Mouse (Mus musculus): ENCODE results near the gene Pdzd2. TPM values are rescaled to one million over a fixed set of nuclear protein-coding genes. Genes with fewer than 3 reads are reported as not detected.

Pdzd2 gene
- polyA plus RNA-seq (2012) = under 0.01 TPM in 1 of 2 replicates, not detected in the other

DNA sequence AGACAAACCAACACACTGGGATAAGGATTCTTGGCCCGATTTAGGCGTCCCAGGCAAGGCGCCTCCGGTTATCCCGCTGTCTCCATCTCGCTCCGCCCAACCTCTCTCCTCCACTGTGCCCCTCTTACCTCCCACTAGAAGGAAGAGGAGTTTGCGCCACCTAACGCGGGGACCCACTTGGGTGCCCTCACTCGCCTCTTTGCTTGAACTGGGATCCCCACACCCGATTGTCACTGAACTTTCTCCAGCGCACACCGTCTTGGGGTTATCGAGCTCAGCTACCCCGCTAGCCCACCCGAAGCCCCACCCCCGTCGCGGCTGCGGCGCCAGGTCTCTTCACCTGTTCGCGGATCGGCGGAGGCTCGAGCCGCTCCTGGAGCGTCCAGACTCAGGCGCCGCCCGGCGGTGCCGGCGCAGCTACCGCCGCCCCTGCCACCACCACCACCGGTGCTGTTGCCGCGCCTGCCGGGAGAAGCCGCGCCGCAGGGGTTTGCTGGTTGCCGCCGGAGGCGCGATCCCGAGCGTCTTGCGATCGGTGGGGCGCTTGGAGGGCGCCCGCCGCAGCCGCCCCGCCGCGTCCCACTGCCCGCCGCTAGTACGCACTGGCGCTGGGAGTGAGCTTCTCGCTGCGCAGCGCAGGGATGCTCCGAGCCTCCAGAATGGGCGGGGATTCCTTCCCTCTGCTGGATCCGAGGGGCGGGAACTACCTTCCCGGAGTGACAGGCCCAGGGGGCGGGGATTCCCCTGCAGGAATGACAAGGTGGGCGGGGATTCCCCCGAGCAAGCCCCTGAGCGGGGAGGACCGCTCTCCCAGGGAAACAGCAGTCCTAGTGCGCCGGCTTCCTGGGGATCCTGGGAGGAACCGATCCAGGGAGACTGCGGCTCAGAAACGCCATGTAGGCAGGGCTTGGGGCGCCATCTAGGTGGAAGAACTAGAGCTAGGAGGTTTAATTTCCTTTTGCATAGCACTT is at the start of gene Pdzd2:
Pdzd2 (minus strand) TSS at position 648 of the 971 bp plus-strand sequence.
- Histone ChIP-seq H3K27me3 (ENCODE audit: control insufficient read depth) (peaks cover 54% of the 10 kb centered on the region), H3K36me3 (ENCODE audit: control insufficient read depth) (no peaks in the 10 kb centered on the region), H3K9me3 (ENCODE audit: control insufficient read depth, low read length) (no peaks in the 10 kb centered on the region), H3K4me1 (ENCODE audit: control insufficient read depth) (peaks cover 20% of the 10 kb centered on the region), H3K4me3 (replicated peaks) (peak within 1 kb of the TSS; percentile 49)
- TF ChIP-seq GATA1 (IDR thresholded peaks at IDR 0.05; ENCODE audit: low read length) = no peak
- TF ChIP-seq TAL1 (IDR thresholded peaks at IDR 0.05; ENCODE audit: low read length) = no peak

DNA sequence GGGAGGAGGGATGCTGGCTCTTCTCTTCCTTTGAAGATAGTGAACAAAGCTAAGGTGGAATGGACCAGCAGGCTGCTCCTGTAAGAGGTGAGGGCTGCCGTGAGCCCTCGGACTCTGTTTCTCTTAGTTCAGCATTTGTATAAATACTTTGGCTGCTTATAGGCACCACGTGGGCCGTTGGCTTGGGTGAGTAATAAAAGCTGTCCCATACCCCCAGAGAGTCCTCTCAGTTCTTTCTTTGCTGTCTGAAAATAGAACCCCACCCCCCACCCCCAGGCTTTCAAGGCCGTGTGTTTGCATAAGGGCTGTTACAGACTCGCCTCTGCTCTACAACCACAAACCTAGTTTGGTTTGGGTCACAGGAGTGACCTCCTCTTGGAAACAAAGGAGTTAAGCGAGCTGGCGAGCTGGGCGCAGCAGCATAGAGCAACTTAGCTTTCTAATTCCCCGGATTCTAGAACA is 49.7 kb upstream of the Pdzd2 start:
- H3K4me3 ChIP-seq (replicated peaks) = no peak overlapping the region
- H3K4me1 ChIP-seq (ENCODE audit: control insufficient read depth) = no peaks in the 10 kb centered on the region
- no peaks in the 10 kb centered on the region for H3K9me3 ChIP-seq (ENCODE audit: control insufficient read depth, low read length)
- H3K36me3 ChIP-seq (ENCODE audit: control insufficient read depth) = no peaks in the 10 kb centered on the region
- TF ChIP-seq TAL1 (IDR thresholded peaks at IDR 0.05; ENCODE audit: low read length) (no peak), GATA1 (IDR thresholded peaks at IDR 0.05; ENCODE audit: low read length) (no peak)
- no peaks in the 10 kb centered on the region for H3K27me3 ChIP-seq (ENCODE audit: control insufficient read depth)

DNA sequence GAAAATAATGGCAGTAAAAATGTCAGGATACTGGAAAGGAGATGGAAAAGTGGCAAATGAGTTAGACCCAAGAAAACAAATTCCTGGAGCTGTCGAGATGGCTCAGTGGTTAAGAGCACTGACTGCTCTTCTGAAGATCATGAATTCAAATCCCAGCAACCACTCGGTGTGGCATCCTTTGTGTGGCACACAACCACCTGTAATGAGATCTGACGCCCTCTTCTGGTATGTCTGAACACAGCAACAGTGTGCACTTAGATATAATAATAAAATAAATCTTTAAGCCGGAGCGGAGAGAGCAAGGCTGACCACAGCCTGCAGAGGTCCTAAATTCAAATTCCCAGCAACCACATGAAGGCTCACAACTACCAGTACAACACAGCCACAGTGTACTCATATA is 48.8 kb upstream of the Pdzd2 start:
- Histone ChIP-seq H3K27me3 (ENCODE audit: control insufficient read depth) (no peaks in the 10 kb centered on the region), H3K4me3 (replicated peaks) (no peak overlapping the region), H3K9me3 (ENCODE audit: control insufficient read depth, low read length) (no peaks in the 10 kb centered on the region), H3K36me3 (ENCODE audit: control insufficient read depth) (no peaks in the 10 kb centered on the region), H3K4me1 (ENCODE audit: control insufficient read depth) (no peaks in the 10 kb centered on the region)
- TF ChIP-seq TAL1 (IDR thresholded peaks at IDR 0.05; ENCODE audit: low read length) (no peak), GATA1 (IDR thresholded peaks at IDR 0.05; ENCODE audit: low read length) (no peak)

DNA sequence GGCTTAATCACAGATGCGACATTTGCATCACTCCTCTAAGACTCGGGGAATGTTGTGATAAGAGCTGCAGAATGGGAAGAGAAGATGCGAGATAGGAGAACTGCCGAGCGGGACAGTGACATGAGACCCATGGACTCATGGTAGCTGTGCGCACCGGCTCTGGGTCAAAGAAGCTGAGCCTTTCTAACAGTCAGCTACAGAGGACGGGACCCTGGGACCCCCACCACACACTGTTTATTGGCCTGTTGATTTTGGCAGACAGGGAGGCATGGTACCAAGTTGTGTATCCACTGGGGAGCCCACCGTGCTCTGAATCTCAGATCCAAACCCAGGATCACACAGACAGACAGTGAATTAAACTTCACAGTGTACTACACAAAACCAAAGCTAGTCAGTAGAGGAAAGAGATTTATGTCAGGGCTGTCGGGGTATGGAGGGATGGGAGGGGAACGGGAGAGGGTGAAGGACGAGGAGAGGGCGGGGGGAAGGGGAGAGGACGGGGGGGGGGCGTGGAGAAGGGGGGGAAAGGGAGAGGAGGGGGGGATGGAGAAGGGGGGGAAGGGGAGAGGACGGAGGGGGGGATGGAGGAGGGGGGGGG is 42.1 kb upstream of the Pdzd2 start:
- TF ChIP-seq GATA1 (IDR thresholded peaks at IDR 0.05; ENCODE audit: low read length) (no peak), TAL1 (IDR thresholded peaks at IDR 0.05; ENCODE audit: low read length) (no peak)
- Histone ChIP-seq H3K4me3 (replicated peaks) (no peak overlapping the region), H3K27me3 (ENCODE audit: control insufficient read depth) (no peaks in the 10 kb centered on the region), H3K4me1 (ENCODE audit: control insufficient read depth) (no peaks in the 10 kb centered on the region), H3K36me3 (ENCODE audit: control insufficient read depth) (no peaks in the 10 kb centered on the region), H3K9me3 (ENCODE audit: control insufficient read depth, low read length) (no peaks in the 10 kb centered on the region)

DNA sequence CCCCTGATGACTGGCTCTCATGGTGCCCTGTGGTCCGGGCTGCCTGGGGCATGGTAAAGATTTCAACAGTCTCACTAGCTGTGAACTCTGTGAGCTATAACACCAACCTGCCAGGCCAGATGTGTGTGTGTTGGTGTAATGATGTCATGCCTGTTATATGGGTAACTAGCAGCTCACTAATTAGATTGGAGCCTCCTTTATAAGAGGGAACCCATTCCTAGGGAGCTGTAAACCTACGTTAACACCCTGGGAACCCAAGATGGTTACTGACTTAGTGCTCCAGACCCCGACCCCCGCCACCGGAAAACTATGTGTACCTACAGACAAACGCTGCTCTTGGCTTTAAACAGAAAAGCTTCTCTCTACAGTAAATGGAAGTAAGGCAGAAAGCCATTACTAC is 41.6 kb upstream of the Pdzd2 start:
- Histone ChIP-seq H3K27me3 (ENCODE audit: control insufficient read depth) (no peaks in the 10 kb centered on the region), H3K9me3 (ENCODE audit: control insufficient read depth, low read length) (no peaks in the 10 kb centered on the region), H3K36me3 (ENCODE audit: control insufficient read depth) (no peaks in the 10 kb centered on the region), H3K4me3 (replicated peaks) (no peak overlapping the region), H3K4me1 (ENCODE audit: control insufficient read depth) (no peaks in the 10 kb centered on the region)
- TF ChIP-seq GATA1 (IDR thresholded peaks at IDR 0.05; ENCODE audit: low read length) (no peak), TAL1 (IDR thresholded peaks at IDR 0.05; ENCODE audit: low read length) (no peak)

DNA sequence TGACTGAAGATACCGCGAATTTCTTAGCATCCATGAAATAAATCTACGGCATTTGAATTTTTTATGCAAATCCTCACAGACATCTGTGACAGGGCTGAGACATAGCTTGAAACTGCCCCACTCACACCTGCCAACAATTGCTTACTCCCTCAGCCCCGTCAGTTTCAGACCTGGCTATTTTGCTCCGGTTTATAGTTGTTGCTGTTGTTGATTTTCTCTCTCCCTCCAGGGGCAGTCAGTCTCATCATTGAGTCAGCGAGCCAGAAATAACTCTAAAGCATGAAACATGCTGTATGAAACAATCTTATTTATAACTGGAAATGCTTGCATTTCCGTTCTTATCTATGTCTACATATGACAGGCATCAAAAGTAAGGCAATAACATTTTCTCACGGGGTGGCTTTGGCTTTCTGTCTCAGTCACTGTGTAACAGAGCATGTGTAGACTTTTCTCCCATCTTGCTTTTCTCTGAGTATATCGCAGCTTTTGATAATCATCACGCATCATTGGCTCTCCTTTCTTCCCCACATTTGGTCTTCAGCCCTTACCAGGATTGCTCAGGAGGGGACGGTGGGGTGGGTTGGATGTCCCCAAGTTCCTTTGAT is 34.5 kb upstream of the Pdzd2 start:
- no peaks in the 10 kb centered on the region for H3K27me3 ChIP-seq (ENCODE audit: control insufficient read depth)
- no peak for TF ChIP-seq GATA1 (IDR thresholded peaks at IDR 0.05; ENCODE audit: low read length)
- H3K36me3 ChIP-seq (ENCODE audit: control insufficient read depth) = no peaks in the 10 kb centered on the region
- no peaks in the 10 kb centered on the region for H3K4me1 ChIP-seq (ENCODE audit: control insufficient read depth)
- H3K9me3 ChIP-seq (ENCODE audit: control insufficient read depth, low read length) = no peaks in the 10 kb centered on the region
- H3K4me3 ChIP-seq (replicated peaks) = no peak overlapping the region

DNA sequence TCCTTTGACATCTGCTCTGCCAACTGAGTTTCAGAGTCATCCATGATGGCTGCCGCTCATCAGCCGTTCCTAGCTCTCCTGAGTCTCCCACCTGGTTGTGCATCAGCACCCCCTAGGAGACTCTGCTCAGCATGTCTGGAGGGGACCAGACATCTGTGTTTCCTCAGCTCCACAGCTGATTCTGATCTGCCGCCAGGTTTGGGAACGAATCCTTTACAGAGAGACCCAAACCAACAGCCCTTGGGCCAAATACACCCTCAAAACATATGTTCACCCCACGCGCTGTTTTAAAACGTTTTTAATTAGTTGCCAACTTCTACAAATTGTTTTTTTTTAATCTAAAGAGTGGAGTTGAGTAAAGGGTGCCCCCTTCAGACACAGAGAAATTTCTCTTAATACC is 31.2 kb upstream of the Pdzd2 start:
- H3K27me3 ChIP-seq (ENCODE audit: control insufficient read depth) = no peaks in the 10 kb centered on the region
- H3K36me3 ChIP-seq (ENCODE audit: control insufficient read depth) = no peaks in the 10 kb centered on the region
- H3K9me3 ChIP-seq (ENCODE audit: control insufficient read depth, low read length) = no peaks in the 10 kb centered on the region
- no peak overlapping the region for H3K4me3 ChIP-seq (replicated peaks)
- TF ChIP-seq GATA1 (IDR thresholded peaks at IDR 0.05; ENCODE audit: low read length) (no peak), TAL1 (IDR thresholded peaks at IDR 0.05; ENCODE audit: low read length) (no peak)
- H3K4me1 ChIP-seq (ENCODE audit: control insufficient read depth) = no peaks in the 10 kb centered on the region

DNA sequence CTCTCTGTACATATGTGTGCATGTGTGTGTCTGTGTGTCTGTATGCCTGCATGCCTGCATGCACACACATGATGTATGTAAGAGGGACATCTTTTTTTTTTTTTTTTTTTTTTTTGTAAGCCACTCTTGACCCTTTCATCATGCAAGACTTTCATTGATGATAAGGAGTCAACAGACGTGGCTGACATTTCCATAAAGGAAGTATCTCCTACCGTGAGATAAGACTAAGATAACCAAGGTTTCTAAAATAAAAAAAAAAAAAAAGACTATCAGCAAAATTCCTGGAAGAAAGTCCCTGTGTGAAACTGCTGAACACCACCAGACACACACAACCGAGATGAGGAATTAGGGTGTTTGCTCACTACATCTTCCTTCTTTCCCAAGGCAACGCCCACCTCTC is 27.1 kb upstream of the Pdzd2 start:
- Histone ChIP-seq H3K4me1 (ENCODE audit: control insufficient read depth) (no peaks in the 10 kb centered on the region), H3K4me3 (replicated peaks) (no peak overlapping the region), H3K9me3 (ENCODE audit: control insufficient read depth, low read length) (no peaks in the 10 kb centered on the region), H3K36me3 (ENCODE audit: control insufficient read depth) (no peaks in the 10 kb centered on the region), H3K27me3 (ENCODE audit: control insufficient read depth) (no peaks in the 10 kb centered on the region)
- TF ChIP-seq GATA1 (IDR thresholded peaks at IDR 0.05; ENCODE audit: low read length) (no peak), TAL1 (IDR thresholded peaks at IDR 0.05; ENCODE audit: low read length) (no peak)

DNA sequence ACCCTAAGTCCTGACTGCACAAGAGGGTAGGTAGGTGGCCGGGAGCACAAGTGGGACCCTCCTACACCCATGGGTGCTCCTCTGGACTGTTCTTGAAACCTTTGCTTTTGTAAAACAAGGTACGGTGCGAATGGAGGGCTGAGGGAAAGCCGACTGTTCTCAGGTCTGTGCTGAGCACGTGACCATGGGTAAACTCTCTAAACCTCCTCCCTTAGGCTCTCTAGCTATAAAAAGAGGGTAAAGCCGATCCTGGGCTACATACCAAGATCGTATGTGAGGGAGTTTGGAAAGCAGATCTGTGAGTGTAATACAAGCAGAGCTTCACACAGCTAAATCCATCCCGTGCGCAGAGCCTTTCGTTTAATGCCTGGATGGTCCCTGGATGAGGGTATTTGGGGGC is 23.4 kb upstream of the Pdzd2 start:
- H3K9me3 ChIP-seq (ENCODE audit: control insufficient read depth, low read length) = no peaks in the 10 kb centered on the region
- H3K4me3 ChIP-seq (replicated peaks) = no peak overlapping the region
- TF ChIP-seq GATA1 (IDR thresholded peaks at IDR 0.05; ENCODE audit: low read length) (no peak), TAL1 (IDR thresholded peaks at IDR 0.05; ENCODE audit: low read length) (no peak)
- H3K36me3 ChIP-seq (ENCODE audit: control insufficient read depth) = no peaks in the 10 kb centered on the region
- H3K27me3 ChIP-seq (ENCODE audit: control insufficient read depth) = no peaks in the 10 kb centered on the region
- no peaks in the 10 kb centered on the region for H3K4me1 ChIP-seq (ENCODE audit: control insufficient read depth)
